Mouse (Mus musculus): ENCODE data around the gene Hoxa9. TPM values are rescaled to one million over a fixed set of nuclear protein-coding genes. Genes with fewer than 3 reads are reported as not detected.

Hoxa9 gene
- polyA plus RNA-seq, 1 experiment, result not detected

DNA sequence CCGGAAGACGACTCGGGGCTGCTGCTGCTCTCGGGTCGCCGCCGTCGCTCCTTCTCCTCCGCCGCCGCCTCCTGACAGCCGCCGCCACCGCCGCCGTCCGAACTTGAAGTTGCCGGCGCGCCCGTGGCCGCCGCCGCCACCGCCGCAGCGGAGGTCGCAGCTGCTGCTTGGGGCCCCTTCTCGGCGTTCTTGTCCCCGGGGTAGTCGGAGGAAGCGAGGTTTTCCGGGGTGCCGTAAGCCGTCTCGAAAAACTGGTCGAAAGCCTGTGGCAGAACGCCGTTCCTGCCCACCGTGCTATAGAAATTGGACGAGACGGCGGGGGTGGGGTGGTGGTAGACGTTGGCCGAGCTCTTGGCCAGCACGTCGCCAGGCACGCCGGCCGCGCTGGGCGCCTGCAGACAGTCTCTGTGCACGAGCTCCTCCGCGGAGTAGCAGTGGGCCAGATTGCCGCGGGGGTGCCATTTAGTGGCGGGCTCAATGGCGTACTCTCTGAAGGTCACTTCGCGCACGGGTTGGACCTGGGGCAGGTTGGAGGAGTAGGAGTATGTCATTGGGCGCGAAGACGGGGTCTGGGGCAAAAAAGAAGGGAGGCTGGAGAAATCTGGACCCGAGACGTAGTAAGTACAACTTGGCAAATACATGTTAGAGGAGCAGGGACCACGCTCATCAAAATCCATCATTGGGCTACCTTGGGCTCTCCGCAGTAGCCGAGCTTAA is 14.3 kb upstream of the Hoxa9 start:
- DNase-seq (ENCODE audit: extremely low spot score in 1 of 2, low spot score in 1 of 2), result no peak

GRCm38 (mm10) chr6:52244471-52245039 is 13.7 kb upstream of the Hoxa9 start:
- DNase-seq (ENCODE audit: extremely low spot score in 1 of 2, low spot score in 1 of 2), result no peak

DNA sequence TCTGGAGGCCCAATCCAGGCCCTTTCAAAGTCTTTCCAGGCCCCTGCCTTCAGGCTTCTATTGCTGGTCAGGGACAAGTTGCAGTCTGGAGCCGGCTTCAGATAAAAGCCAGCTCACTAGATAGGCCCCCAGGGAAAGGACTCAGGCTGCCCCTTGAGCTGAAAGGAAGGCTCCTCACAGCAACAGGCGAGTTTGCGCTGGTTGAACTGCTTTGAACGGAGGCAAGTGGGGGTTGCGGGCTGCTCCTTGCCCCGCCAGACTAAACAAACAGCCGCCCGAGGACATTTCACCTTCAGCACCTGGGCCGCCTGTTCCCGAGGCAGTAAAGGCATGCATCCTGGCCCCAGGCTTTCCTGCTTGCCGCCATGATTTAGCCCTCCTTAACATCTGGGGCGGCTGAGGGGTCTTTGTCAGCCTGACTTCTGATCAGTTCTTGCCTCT is 12.8 kb upstream of the Hoxa9 start:
- no peak for DNase-seq (ENCODE audit: extremely low spot score in 1 of 2, low spot score in 1 of 2)

- no peak for DNase-seq (ENCODE audit: extremely low spot score in 1 of 2, low spot score in 1 of 2)
Measured at GRCm38 (mm10) chr6:52242801-52243332, 12.0 kb upstream of the Hoxa9 start.

DNA sequence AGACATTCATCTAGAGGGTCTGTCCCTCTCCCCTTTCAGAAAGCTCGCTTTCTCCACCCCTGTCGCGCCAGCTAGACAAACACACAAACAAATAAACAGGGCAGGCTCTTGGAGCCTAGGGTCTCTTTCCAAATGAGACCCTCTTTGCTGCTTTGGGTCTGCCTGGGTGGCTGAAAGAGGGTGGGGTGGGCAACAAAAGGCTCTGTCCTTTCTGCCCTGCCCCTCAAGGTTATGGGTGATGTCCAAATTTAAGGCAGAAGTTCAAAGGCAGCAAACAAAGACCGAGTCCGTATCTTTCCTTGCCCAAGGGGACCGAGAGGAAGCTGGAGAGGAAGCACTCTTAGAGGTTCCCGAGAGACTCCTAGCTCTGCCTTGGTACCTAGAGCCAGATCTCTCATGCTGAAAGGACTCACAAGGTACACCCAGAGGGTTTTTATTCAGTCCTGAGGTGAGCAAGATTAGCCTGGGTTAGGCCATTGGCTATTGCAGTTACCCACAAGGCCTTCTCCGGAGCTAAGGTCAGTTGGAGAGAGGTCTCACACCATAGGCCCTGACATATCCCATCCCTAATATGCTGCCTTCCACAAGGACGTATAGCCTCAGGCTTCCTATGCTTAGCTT is 10.2 kb upstream of the Hoxa9 start:
- DNase-seq (ENCODE audit: extremely low spot score in 1 of 2, low spot score in 1 of 2), result no peak

DNA sequence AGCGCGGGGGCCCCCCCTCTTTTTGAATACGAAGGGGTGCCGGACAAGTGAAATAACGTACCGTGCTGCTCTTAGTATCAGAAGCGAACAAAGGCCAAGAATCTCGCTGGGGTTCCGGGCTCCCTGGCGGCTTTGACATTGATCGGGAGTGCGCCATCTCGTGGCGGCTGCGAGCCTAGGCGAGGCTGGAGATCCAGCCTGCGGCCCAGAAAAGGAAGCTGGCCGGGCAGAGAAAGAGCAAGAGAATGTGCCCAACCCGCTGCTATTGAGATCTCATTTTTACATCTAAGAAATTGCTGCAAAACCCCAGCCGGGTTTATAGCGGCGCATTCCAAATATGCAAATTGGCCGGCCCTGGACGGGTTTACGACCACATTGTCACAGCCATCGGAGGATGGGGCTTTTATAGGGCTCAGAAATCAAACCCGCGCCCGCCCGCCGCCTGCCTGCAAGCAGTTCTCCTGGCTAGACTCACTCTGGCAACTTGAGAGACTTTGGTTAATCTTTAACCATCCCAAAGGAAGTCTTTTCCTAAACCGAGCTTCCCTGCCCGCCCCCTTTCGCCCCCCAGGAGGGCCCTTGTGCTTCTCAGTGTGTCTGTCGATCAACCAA is 9.6 kb upstream of the Hoxa9 start, which contains the start of gene Hoxa10:
Gene Hoxa10 (minus strand): TSS at position 466 of the 612 bp plus-strand sequence.
- no peak for DNase-seq (ENCODE audit: extremely low spot score in 1 of 2, low spot score in 1 of 2)

- DNase-seq (ENCODE audit: extremely low spot score in 1 of 2, low spot score in 1 of 2), result no peak
Measured at GRCm38 (mm10) chr6:52239625-52240388, 8.9 kb upstream of the Hoxa9 start.

DNA sequence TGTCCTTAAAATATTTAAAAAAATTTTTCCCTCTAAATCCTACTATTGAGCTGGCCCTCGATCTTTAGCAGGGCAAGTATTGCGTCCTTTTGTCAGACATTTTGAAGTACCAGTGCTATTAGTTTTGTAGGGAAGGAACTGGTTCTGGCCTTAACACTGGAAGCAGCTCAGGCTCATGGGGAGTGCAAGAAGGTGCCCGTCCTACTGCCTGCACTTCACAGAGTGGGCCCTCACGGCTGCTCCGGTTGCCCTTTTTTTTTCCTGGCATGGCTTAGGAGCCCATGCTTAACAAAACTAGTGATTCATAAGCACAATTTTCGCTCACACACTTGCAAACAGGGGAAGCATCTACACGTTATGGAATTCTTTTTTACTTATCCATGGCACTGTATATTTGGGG is 8.1 kb upstream of the Hoxa9 start:
- DNase-seq (ENCODE audit: extremely low spot score in 1 of 2, low spot score in 1 of 2), result no peak

- DNase-seq (ENCODE audit: extremely low spot score in 1 of 2, low spot score in 1 of 2), result no peak
Measured at GRCm38 (mm10) chr6:52238155-52238545, 7.3 kb upstream of the Hoxa9 start.

- no peak for DNase-seq (ENCODE audit: extremely low spot score in 1 of 2, low spot score in 1 of 2)
Measured at GRCm38 (mm10) chr6:52237346-52238154, 6.7 kb upstream of the Hoxa9 start.

GRCm38 (mm10) chr6:52236806-52237205 is 5.9 kb upstream of the Hoxa9 start:
- no peak for DNase-seq (ENCODE audit: extremely low spot score in 1 of 2, low spot score in 1 of 2)

GRCm38 (mm10) chr6:52235866-52236265 is 5.0 kb upstream of the Hoxa9 start:
- DNase-seq (ENCODE audit: extremely low spot score in 1 of 2, low spot score in 1 of 2), result no peak

- no peak for DNase-seq (ENCODE audit: extremely low spot score in 1 of 2, low spot score in 1 of 2)
Measured at GRCm38 (mm10) chr6:52235267-52235666, 4.4 kb upstream of the Hoxa9 start.

DNA sequence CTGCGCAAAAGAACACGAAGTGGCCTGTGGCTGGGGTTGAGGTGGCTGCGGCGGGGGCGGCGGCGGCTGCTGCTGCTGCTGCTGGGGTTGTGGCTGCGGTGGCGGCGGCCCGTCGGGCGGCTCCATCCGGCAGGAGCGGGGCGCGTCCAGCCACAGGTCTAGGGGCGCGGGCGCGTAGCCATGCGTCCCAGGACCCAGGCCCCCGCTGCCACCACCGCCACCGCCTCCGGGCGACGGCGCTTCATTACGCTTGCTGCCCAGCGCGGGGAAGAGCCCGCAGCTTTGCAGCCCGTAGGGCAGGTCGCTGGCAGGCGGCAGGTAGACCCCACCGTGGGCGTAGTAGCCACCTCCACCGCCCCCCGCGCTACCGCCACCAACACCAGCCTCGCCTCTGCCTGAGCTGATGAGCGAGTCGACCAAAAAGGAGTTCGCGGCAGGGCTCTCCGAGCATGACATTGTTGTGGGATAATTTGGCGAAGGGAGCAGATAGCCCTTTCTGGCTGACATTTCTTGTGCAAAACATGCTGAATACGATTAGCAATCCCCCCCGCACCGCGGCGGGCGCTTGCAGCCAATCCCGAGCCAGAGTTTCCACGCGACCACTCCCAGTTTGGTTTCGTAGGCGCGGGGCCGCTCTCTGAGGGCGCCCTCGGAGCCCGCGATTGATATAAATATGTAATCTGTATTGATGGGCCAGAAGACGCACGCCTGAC is 3.7 kb upstream of the Hoxa9 start:
- DNase-seq (ENCODE audit: extremely low spot score in 1 of 2, low spot score in 1 of 2), result no peak

DNA sequence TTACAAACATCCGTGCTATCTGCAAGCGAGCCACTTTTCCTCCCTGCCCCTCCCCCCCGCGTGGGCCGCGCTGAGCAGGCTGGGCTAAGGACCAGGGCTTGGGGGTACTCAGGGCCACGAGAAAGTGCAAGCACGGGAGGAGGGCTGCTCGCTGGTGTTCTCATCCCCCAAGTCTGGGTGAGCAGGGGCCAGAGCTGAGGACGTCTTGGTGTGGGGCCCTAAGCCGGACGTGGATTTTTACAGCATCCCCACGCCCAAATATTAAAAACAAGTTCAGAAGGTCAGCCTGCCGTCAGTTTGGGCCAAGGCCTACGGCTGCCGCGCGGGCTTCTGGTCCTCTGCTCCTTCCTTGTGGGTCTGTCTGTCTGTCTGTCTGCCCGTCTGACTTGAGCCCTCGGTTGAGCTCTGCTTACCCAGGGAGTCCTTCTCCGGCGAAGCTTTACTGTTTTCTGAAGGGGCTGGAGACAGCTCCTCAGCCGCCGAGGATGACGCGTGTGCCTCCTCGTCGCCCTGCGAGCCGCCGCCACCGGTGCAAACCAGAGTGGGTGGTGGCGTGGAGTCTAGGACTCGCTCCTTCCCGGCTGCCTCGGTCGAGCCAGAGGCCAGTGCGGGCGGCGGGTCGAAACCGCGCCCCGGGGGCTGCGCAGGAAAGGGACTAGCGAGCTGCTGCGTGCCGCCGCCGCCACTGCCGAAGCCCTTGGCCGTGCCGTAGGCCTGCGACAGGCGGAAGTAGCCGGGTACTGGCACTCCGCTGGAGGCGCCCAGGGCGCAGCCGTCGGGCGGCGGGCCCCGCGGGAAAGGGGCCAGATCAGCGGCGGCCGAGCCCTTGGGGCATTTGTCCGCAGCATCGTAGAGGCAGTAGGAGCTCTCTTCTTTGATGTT is 2.9 kb upstream of the Hoxa9 start:
- DNase-seq (ENCODE audit: extremely low spot score in 1 of 2, low spot score in 1 of 2), result no peak

GRCm38 (mm10) chr6:52232984-52233545 is 2.2 kb upstream of the Hoxa9 start:
- no peak for DNase-seq (ENCODE audit: extremely low spot score in 1 of 2, low spot score in 1 of 2)

DNA sequence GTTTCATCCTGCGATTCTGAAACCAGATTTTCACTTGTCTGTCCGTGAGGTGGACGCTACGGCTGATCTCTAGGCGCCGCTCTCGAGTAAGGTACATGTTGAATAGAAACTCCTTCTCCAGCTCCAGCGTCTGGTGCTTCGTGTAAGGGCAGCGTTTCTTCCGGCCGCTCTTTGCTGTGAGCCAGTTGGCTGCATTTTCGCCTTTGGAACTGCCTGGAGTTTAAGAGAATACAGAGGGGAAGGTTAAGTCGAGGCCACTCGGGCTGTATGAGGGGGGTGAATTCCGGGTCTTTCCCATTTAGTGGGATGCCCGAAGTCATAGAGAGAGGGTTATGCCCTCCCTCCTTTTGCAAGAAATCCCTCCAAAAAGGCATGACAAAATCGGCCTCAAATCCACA is 1.7 kb upstream of the Hoxa9 start:
- DNase-seq (ENCODE audit: extremely low spot score in 1 of 2, low spot score in 1 of 2), result no peak

All from frontal cortex, adult 2 months (tissue).